ENCODE assay signal across 9 mouse cellular contexts in genomic region chr17:47482401-47482800, GRCm38 (mm10). TPM values are rescaled to one million over a fixed set of nuclear protein-coding genes. Genes with fewer than 3 reads are reported as not detected.
DNase-seq lines count a peak whose midpoint lies in the region; ATAC-seq and TF ChIP-seq lines count a peak whose summit lies in the region.
"Had no signal": no experiment of that assay in that cellular context is flagged by ENCODE, and none has a peak within 500 bp of the region (broad histone marks: within the 10 kb centered on the region; RNA-seq: fewer than 3 reads in every experiment).

No protein-coding gene starts in this region.

- H3K9ac ChIP-seq in neural tube, embryonic 11.5 days (ENCODE audit: low read length) = no peak overlapping the region

- TF ChIP-seq CTCF in bone marrow, adult 2 months (IDR thresholded peaks at IDR 0.05; ENCODE audit: control insufficient read depth, insufficient read depth, low read length) = peak; percentile 86

- ATAC-seq in neural tube, embryonic 11.5 days (ENCODE audit: insufficient read depth, low FRiP score, low TSS enrichment) = no peak

- no peaks in the 10 kb centered on the region for H3K9me3 ChIP-seq in neural tube, embryonic 11.5 days (ENCODE audit: control insufficient read depth, low read length)

- no peak overlapping the region for H3K4me3 ChIP-seq in bone marrow, adult 2 months (replicated peaks; ENCODE audit: control insufficient read depth, low read depth, low read length)
- no peak overlapping the region for H3K4me3 ChIP-seq in neural tube, embryonic 11.5 days (ENCODE audit: low read depth, low read length)

- H3K4me2 ChIP-seq in neural tube, embryonic 11.5 days (ENCODE audit: low read depth) = no peak overlapping the region

- 36% methylated on average over 2 of the region's 2 CpGs for WGBS in bone marrow, adult 2 months
- WGBS in neural tube, embryonic 11.5 days = 50% methylated on average over 2 of the region's 2 CpGs

- TF ChIP-seq POLR2A in bone marrow, adult 2 months (IDR thresholded peaks at IDR 0.05; ENCODE audit: borderline replicate concordance, control insufficient read depth, low read depth, low read length) = no peak

- H3K4me1 ChIP-seq in bone marrow, adult 2 months (ENCODE audit: control insufficient read depth, insufficient read depth, low read length) = no peaks in the 10 kb centered on the region
- H3K4me1 ChIP-seq in neural tube, embryonic 11.5 days (ENCODE audit: control insufficient read depth, insufficient read depth, low read length) = peaks cover 4% of the 10 kb centered on the region; the same call in 1 of the 2 replicates

- no peak overlapping the region for H3K27ac ChIP-seq in bone marrow, adult 2 months (ENCODE audit: control insufficient read depth, insufficient read depth, low read depth, low read length, poor library complexity)
- H3K27ac ChIP-seq in neural tube, embryonic 11.5 days (ENCODE audit: low read depth, low read length) = no peak overlapping the region

- intact Hi-C loops in heart, postnatal 36 days (cut with DNase I) = loop anchor here (5.0 kb wide), 1 partner anchor 75 kb away; no protein-coding TSS in a partner anchor
- intact Hi-C loops in heart, postnatal 25 days (cut with DNase I) = loop anchor here (5.0 to 10.0 kb wide), 3 partner anchors 75 to 448 kb away; no protein-coding TSS in a partner anchor

- peak; percentile 53 to 68 for DNase-seq in heart, postnatal 36 days
- no peak for DNase-seq in heart, postnatal 25 days (ENCODE audit: low spot score)
- DNase-seq in urinary bladder, postnatal 14 days (ENCODE audit: low spot score) = peak; percentile 87
- no peak for DNase-seq in urinary bladder, postnatal 10 days (ENCODE audit: low spot score)
- peak; percentile 87 for DNase-seq in kidney, postnatal 10 days
- DNase-seq in neural tube, embryonic 11.5 days (ENCODE audit: low spot score) = peak; percentile 64
- no peak for DNase-seq in frontal cortex, postnatal 10 days (ENCODE audit: low spot score in 2 of 2)

- H3K27me3 ChIP-seq in neural tube, embryonic 11.5 days (ENCODE audit: control insufficient read depth, insufficient read depth, low read length) = no peaks in the 10 kb centered on the region

- H3K36me3 ChIP-seq in neural tube, embryonic 11.5 days (ENCODE audit: control insufficient read depth, insufficient read depth, low read length) = no peaks in the 10 kb centered on the region

RNA-seq across cellular contexts. Expression of gene Taf8, which starts 19.7 kb away (rescaled TPM):
- 10 to 100 TPM; 12.0 to 13.6 TPM for total RNA-seq in heart, postnatal 36 days (2021)
- 10 to 100 TPM in 1 of 2 experiments, 1 to 10 TPM in 1; 10.0 to 11.4 TPM for total RNA-seq in heart, postnatal 25 days (2021)
- 15.6 and 32.2 TPM in 2 replicates for polyA plus RNA-seq in bone marrow, adult 2 months (2011; ENCODE audit: insufficient read depth, insufficient read length, low replicate concordance, missing spikeins)
- 25.3 and 27.5 TPM in 2 replicates for polyA plus RNA-seq in neural tube, embryonic 11.5 days (2014; fragmentation: Nextera tagmentation; extraction: Ambion mirVana)

RNA-seq across cellular contexts. Expression of gene Ccnd3, which starts 22.4 kb away (rescaled TPM):
- total RNA-seq in heart, postnatal 36 days (2021) = 10 to 100 TPM; 79.8 to 88.7 TPM
- total RNA-seq in heart, postnatal 25 days (2021) = 10 to 100 TPM; 75.6 to 87.9 TPM
- 356 and 417 TPM in 2 replicates for polyA plus RNA-seq in bone marrow, adult 2 months (2011; ENCODE audit: insufficient read depth, insufficient read length, low replicate concordance, missing spikeins)
- polyA plus RNA-seq in neural tube, embryonic 11.5 days (2014; fragmentation: Nextera tagmentation; extraction: Ambion mirVana) = 260 TPM in 2 replicates

RNA-seq across cellular contexts. Expression of gene 1700001C19Rik, which starts 45.2 kb away (rescaled TPM):
- not detected for total RNA-seq in heart, postnatal 36 days (2021)
- not detected for total RNA-seq in heart, postnatal 25 days (2021)
- polyA plus RNA-seq in bone marrow, adult 2 months (2011; ENCODE audit: insufficient read depth, insufficient read length, low replicate concordance, missing spikeins) = 1.4 and 1.5 TPM in 2 replicates
- polyA plus RNA-seq in neural tube, embryonic 11.5 days (2014; fragmentation: Nextera tagmentation; extraction: Ambion mirVana) = 0.37 and 0.43 TPM in 2 replicates
- polyA plus RNA-seq: lung, embryonic 16.5 days had no signal

RNA-seq across cellular contexts. Expression of gene AI661453, which starts 46.0 kb away (rescaled TPM):
- 1 to 10 TPM; 1.6 to 1.8 TPM for total RNA-seq in heart, postnatal 36 days (2021)
- 1 to 10 TPM in 1 of 2 experiments, under 1 TPM in 1; 0.96 to 2.0 TPM for total RNA-seq in heart, postnatal 25 days (2021)
- polyA plus RNA-seq in bone marrow, adult 2 months (2011; ENCODE audit: insufficient read depth, insufficient read length, low replicate concordance, missing spikeins) = 0.30 and 0.68 TPM in 2 replicates
- 0.05 and 0.23 TPM in 2 replicates for polyA plus RNA-seq in neural tube, embryonic 11.5 days (2014; fragmentation: Nextera tagmentation; extraction: Ambion mirVana)

Comparison
In these comparisons a context has a peak if more than half of its experiments do, and no peak if none do; other contexts are left out.
1. DNase-seq: peak in heart, postnatal 36 days (2 of 2), urinary bladder, postnatal 14 days (single experiment), kidney, postnatal 10 days (single experiment) and neural tube, embryonic 11.5 days (single experiment); none in heart, postnatal 25 days (single experiment), urinary bladder, postnatal 10 days (single experiment) and frontal cortex, postnatal 10 days (0 of 2).